Mouse (Mus musculus): ENCODE data around the gene Fam183b. TPM values are rescaled to one million over a fixed set of nuclear protein-coding genes. Genes with fewer than 3 reads are reported as not detected.
"Not testable (repeated sequence)": the region's sequence is repeated elsewhere in the genome, so short reads cannot be mapped to it uniquely, and the experiment has no call there.

Fam183b gene
- 10.1 and 15.2 TPM in 2 replicates for polyA plus RNA-seq (2015; fragmentation: Nextera tagmentation; extraction: Ambion mirVana)

GRCm38 (mm10) chr11:58801558-58802228 lies at the start of gene Fam183b:
Gene Fam183b (minus strand): TSS chr11:58801960.
- WGBS = 29% methylated on average over 14 of the region's 14 CpGs
- no peak within 1 kb of the TSS for H3K27ac ChIP-seq (replicated peaks)

DNA sequence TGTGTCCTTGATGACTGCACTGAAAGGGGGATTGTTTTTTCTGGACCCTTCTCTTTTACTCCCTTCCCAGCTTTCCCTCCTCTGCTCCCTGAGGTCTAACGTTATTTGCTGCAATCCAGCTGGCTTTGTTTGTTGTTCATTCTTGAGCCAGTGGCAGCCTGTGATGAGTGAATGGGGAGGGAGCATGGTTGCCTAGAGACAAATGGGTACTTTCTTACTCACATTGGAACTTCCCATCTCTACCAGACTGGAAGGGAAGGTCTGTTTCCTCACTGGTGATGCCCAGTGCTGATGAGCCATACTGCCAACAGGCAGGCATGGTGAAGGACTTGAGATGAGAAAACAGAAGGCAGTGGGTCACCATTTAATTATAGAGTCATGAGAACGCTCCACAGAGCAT lies 48.0 kb upstream of the Fam183b start:
- H3K4me2 ChIP-seq = no peak overlapping the region
- peaks cover 16% of the 10 kb centered on the region for H3K4me1 ChIP-seq
- no peak overlapping the region for H3K4me3 ChIP-seq (replicated peaks)
- H3K9me3 ChIP-seq (replicated peaks) = no peaks in the 10 kb centered on the region
- ATAC-seq (ENCODE audit: low FRiP score) = no peak
- H3K36me3 ChIP-seq = peaks cover 52% of the 10 kb centered on the region
- H3K27me3 ChIP-seq (replicated peaks) = no peaks in the 10 kb centered on the region
- H3K27ac ChIP-seq (replicated peaks) = no peak overlapping the region
- 59% methylated on average over 2 of the region's 2 CpGs for WGBS
- no peak overlapping the region for H3K9ac ChIP-seq (replicated peaks)

More at GRCm38 (mm10) chr11:58801558-58802228, at the start of gene Fam183b:
- no peaks in the 10 kb centered on the region for H3K27me3 ChIP-seq (replicated peaks)
- no peak within 1 kb of the TSS for H3K4me3 ChIP-seq (replicated peaks)
- ATAC-seq (ENCODE audit: low FRiP score) = peak; percentile 61; the same call in 1 of the 2 replicates
- H3K4me2 ChIP-seq = peak within 1 kb of the TSS; percentile 30
- H3K36me3 ChIP-seq = no peaks in the 10 kb centered on the region
- peaks cover 7% of the 10 kb centered on the region; the same call in 1 of the 2 replicates for H3K4me1 ChIP-seq
- no peak within 1 kb of the TSS for H3K9ac ChIP-seq (replicated peaks)
- no peaks in the 10 kb centered on the region for H3K9me3 ChIP-seq (replicated peaks)

DNA sequence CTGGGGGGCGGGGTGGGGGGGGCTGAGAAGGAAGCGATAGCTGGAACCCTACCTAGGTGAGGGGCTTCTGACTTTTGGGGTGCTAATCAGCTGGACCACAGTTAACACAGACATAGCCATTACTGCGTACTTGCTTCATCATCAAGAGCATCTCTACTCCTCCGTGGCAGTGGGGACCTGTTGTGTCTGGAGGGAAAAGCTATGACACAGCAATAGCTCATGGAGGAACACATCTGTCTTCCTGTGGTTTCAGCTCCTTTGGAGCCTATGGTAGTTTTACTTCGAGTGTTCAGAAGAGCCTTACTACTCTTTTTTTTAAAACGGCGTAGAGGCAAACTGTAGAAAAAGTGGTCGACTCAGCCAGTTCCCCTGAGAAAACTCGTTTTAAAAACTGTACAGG lies 45.9 kb upstream of the Fam183b start:
- 41% methylated on average over 9 of the region's 9 CpGs for WGBS

GRCm38 (mm10) chr11:58846919-58847461 lies 45.2 kb upstream of the Fam183b start, which contains the start of gene Gm12258:
Gene Gm12258 (plus strand): TSS chr11:58847158.
- Histone ChIP-seq H3K36me3 (peaks cover 29% of the 10 kb centered on the region), H3K4me1 (peaks cover 16% of the 10 kb centered on the region), H3K4me3 (replicated peaks) (peak within 1 kb of the TSS; percentile 75), H3K27me3 (replicated peaks) (no peaks in the 10 kb centered on the region), H3K4me2 (peak within 1 kb of the TSS; percentile 79), H3K9ac (replicated peaks) (peak within 1 kb of the TSS; percentile 93), H3K27ac (replicated peaks) (peak within 1 kb of the TSS; percentile 90), H3K9me3 (replicated peaks) (no peaks in the 10 kb centered on the region)
- ATAC-seq (ENCODE audit: low FRiP score) = peak; percentile 100
- under 1% methylated on average over 24 of the region's 24 CpGs for WGBS

More for the DNA sequence above, 45.9 kb upstream of the Fam183b start:
- H3K36me3 ChIP-seq = peaks cover 36% of the 10 kb centered on the region
- H3K4me2 ChIP-seq = peak overlapping the region; percentile 79
- no peaks in the 10 kb centered on the region for H3K27me3 ChIP-seq (replicated peaks)
- H3K4me1 ChIP-seq = peaks cover 16% of the 10 kb centered on the region
- H3K9me3 ChIP-seq (replicated peaks) = no peaks in the 10 kb centered on the region
- peak; percentile 22; the same call in 1 of the 2 replicates for ATAC-seq (ENCODE audit: low FRiP score)
- H3K9ac ChIP-seq (replicated peaks) = peak overlapping the region; percentile 93
- peak overlapping the region; percentile 75 for H3K4me3 ChIP-seq (replicated peaks)
- H3K27ac ChIP-seq (replicated peaks) = peak overlapping the region; percentile 90

GRCm38 (mm10) chr11:58838951-58839350 lies 37.2 kb upstream of the Fam183b start, which contains the start of gene Olfr311:
Gene Olfr311 (plus strand): TSS chr11:58839251.
- not testable (repeated sequence) for H3K4me2 ChIP-seq; H3K4me3 ChIP-seq (replicated peaks); ATAC-seq (ENCODE audit: low FRiP score); H3K36me3 ChIP-seq; H3K27me3 ChIP-seq (replicated peaks); H3K27ac ChIP-seq (replicated peaks); H3K9ac ChIP-seq (replicated peaks); H3K9me3 ChIP-seq (replicated peaks); H3K4me1 ChIP-seq

DNA sequence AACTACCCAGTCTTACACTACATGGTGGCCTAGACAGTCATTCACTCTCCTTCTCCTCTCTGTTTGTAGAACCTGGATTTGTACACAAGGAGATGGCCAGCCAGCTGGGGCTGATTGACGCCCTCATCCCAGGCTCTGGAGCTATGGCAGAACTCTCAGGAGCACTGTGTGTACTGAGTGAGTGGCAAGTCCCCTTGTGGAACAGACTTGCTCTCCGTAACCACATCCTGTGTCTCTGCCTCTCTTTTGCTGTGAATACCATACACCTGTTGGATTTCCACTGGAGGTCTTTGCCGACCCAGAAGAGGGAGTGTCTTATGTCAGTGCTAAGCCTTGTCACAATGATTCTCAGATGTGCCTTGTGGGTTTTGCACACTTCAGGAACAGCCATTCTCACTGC lies 30.8 kb upstream of the Fam183b start:
- not testable (repeated sequence) for H3K9me3 ChIP-seq (replicated peaks); H3K36me3 ChIP-seq; H3K4me2 ChIP-seq; ATAC-seq (ENCODE audit: low FRiP score); H3K4me1 ChIP-seq; H3K27me3 ChIP-seq (replicated peaks); H3K27ac ChIP-seq (replicated peaks); H3K4me3 ChIP-seq (replicated peaks); H3K9ac ChIP-seq (replicated peaks)
- WGBS = 83% methylated on average over 3 of the region's 3 CpGs

DNA sequence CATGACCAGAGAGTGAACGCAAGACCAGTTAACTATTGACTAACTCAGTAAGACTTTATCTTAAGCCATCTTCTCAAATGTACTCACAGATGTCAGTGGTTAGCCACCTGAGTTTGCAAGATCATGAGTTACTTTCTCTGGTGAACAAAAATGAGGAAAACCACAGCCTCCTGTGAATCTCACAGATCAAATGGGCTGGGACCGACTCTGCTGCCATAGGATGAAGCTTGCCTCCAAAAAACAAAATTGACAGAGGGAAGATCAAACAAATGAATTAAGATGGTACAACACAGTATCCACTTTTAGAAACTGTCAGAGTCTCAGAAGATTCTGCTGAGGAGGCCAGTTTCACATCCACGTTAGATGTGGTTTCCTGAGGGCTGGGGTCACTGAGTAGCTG lies 28.0 kb upstream of the Fam183b start:
- H3K27me3 ChIP-seq (replicated peaks) = no peaks in the 10 kb centered on the region
- 86% methylated on average over 3 of the region's 3 CpGs for WGBS
- no peak overlapping the region for H3K27ac ChIP-seq (replicated peaks)
- H3K36me3 ChIP-seq = no peaks in the 10 kb centered on the region
- ATAC-seq (ENCODE audit: low FRiP score) = no peak
- no peak overlapping the region for H3K9ac ChIP-seq (replicated peaks)
- no peaks in the 10 kb centered on the region for H3K9me3 ChIP-seq (replicated peaks)
- H3K4me1 ChIP-seq = no peaks in the 10 kb centered on the region
- no peak overlapping the region for H3K4me3 ChIP-seq (replicated peaks)
- H3K4me2 ChIP-seq = no peak overlapping the region

GRCm38 (mm10) chr11:58828937-58829336 lies 27.2 kb upstream of the Fam183b start, which contains the start of gene Olfr312:
Gene Olfr312 (plus strand): TSS chr11:58829237.
- not testable (repeated sequence) for H3K27ac ChIP-seq (replicated peaks); H3K9ac ChIP-seq (replicated peaks); H3K4me3 ChIP-seq (replicated peaks); H3K27me3 ChIP-seq (replicated peaks); H3K4me1 ChIP-seq; H3K4me2 ChIP-seq; H3K9me3 ChIP-seq (replicated peaks); ATAC-seq (ENCODE audit: low FRiP score); H3K36me3 ChIP-seq

- Histone ChIP-seq H3K4me3 (replicated peaks) (no peak overlapping the region), H3K9ac (replicated peaks) (no peak overlapping the region), H3K36me3 (no peaks in the 10 kb centered on the region), H3K27ac (replicated peaks) (no peak overlapping the region), H3K9me3 (replicated peaks) (no peaks in the 10 kb centered on the region), H3K27me3 (replicated peaks) (no peaks in the 10 kb centered on the region), H3K4me2 (no peak overlapping the region), H3K4me1 (no peaks in the 10 kb centered on the region)
- WGBS = 88% methylated on average over 1 of the region's 1 CpGs
- no peak for ATAC-seq (ENCODE audit: low FRiP score)
Observed at GRCm38 (mm10) chr11:58815676-58816075, 13.9 kb upstream of the Fam183b start.

- not testable (repeated sequence) for H3K27ac ChIP-seq (replicated peaks); H3K9ac ChIP-seq (replicated peaks); H3K4me2 ChIP-seq; H3K9me3 ChIP-seq (replicated peaks); H3K4me1 ChIP-seq; ATAC-seq (ENCODE audit: low FRiP score); H3K4me3 ChIP-seq (replicated peaks); H3K27me3 ChIP-seq (replicated peaks); H3K36me3 ChIP-seq
- WGBS = 64% methylated on average over 1 of the region's 1 CpGs
Observed at GRCm38 (mm10) chr11:58814700-58815099, 12.9 kb upstream of the Fam183b start, which contains the start of gene Olfr313. Gene Olfr313 (plus strand): TSS chr11:58815000.

GRCm38 (mm10) chr11:58812001-58812400 lies 10.2 kb upstream of the Fam183b start:
- Histone ChIP-seq H3K27me3 (replicated peaks) (no peaks in the 10 kb centered on the region), H3K36me3 (no peaks in the 10 kb centered on the region), H3K27ac (replicated peaks) (no peak overlapping the region), H3K4me2 (no peak overlapping the region), H3K4me1 (no peaks in the 10 kb centered on the region), H3K4me3 (replicated peaks) (no peak overlapping the region), H3K9me3 (replicated peaks) (no peaks in the 10 kb centered on the region), H3K9ac (replicated peaks) (no peak overlapping the region)
- ATAC-seq (ENCODE audit: low FRiP score) = no peak
- WGBS = 8% methylated on average over 1 of the region's 1 CpGs

- Histone ChIP-seq H3K4me2 (no peak overlapping the region), H3K27ac (replicated peaks) (no peak overlapping the region), H3K9me3 (replicated peaks) (no peaks in the 10 kb centered on the region), H3K36me3 (no peaks in the 10 kb centered on the region), H3K9ac (replicated peaks) (no peak overlapping the region), H3K4me3 (replicated peaks) (no peak overlapping the region), H3K4me1 (peaks cover 7% of the 10 kb centered on the region; the same call in 1 of the 2 replicates), H3K27me3 (replicated peaks) (no peaks in the 10 kb centered on the region)
- ATAC-seq (ENCODE audit: low FRiP score) = no peak
- 87% methylated on average over 2 of the region's 2 CpGs for WGBS
Observed at GRCm38 (mm10) chr11:58804393-58804792, 2.6 kb upstream of the Fam183b start.

All from neural tube, embryonic 15.5 days (tissue).